Mouse (Mus musculus) heart, embryonic 11.5 days (tissue): Measurements from ENCODE around the gene Kcna7. TPM values are rescaled to one million over a fixed set of nuclear protein-coding genes. Genes with fewer than 3 reads are reported as not detected.
"Not testable (repeated sequence)": the region's sequence is repeated elsewhere in the genome, so short reads cannot be mapped to it uniquely, and the experiment has no call there.

Experiments used
- ATAC-seq: fragments of 200-750 bp; cut with Nextera tagmentation; replicated peaks from 2 replicates; pipeline ENCODE4 v1.8.0; 2017; ENCODE audit warnings: moderate library complexity; ENCODE audit not compliant: insufficient number of reproducible peaks, low FRiP score, low TSS enrichment
- H3K27ac ChIP-seq: fragments of 300-500 bp; sonication (generic); 2 replicates; pipeline ENCODE4 v1.5.1; 2014; ENCODE audit warnings: mild to moderate bottlenecking, low read depth, low read length
- H3K27me3 ChIP-seq: fragments of 300-500 bp; sonication (generic); 2 replicates; pipeline ENCODE4 v1.6.1; 2014; ENCODE audit warnings: mild to moderate bottlenecking, low read length, mixed read lengths; ENCODE audit not compliant: control insufficient read depth, insufficient read depth
- H3K36me3 ChIP-seq: fragments of 300-500 bp; sonication (generic); 2 replicates; pipeline ENCODE4 v1.6.1; 2014; ENCODE audit warnings: mild to moderate bottlenecking, low read length, moderate library complexity, mixed read lengths; ENCODE audit not compliant: control insufficient read depth, insufficient read depth
- H3K4me1 ChIP-seq: fragments of 300-500 bp; sonication (generic); 2 replicates; pipeline ENCODE4 v1.6.1; 2014; ENCODE audit warnings: low read length; ENCODE audit not compliant: control insufficient read depth, insufficient read depth
- H3K4me2 ChIP-seq: fragments of 300-500 bp; sonication (generic); 2 replicates; pipeline ENCODE4 v1.6.1; 2014; ENCODE audit warnings: mild to moderate bottlenecking, moderate library complexity
- H3K4me3 ChIP-seq: fragments of 300-500 bp; sonication (generic); 2 replicates; pipeline ENCODE4 v1.5.1; 2014; ENCODE audit warnings: low read depth, low read length
- H3K9ac ChIP-seq: fragments of 300-500 bp; sonication (generic); 2 replicates; pipeline ENCODE4 v1.6.1; 2014; ENCODE audit warnings: mild to moderate bottlenecking, low read depth, low read length, moderate library complexity
- H3K9me3 ChIP-seq: fragments of 300-500 bp; sonication (generic); replicated peaks from 2 replicates; pipeline ENCODE4 v1.6.1; 2016; ENCODE audit warnings: low read length; ENCODE audit not compliant: control insufficient read depth
- WGBS: fragments of 180-500 bp; shearing (Covaris S2); extraction: QIAGEN DNeasy Blood & Tissue Kit; methylation state at CpG from one replicate; pipeline ENCODE4 v1.1.7; 2014; ENCODE audit not compliant: insufficient replicate concordance; 5-methylcytosine and 5-hydroxymethylcytosine counted together
- polyA plus RNA-seq: library from polyadenylated mRNA; unstranded; fragments of >200 nt; fragmentation: Nextera tagmentation; extraction: Ambion mirVana; gene quantifications from 2 replicates; pipeline ENCODE4 v1.2.1, GENCODE M21; 2014

Kcna7 gene
- polyA plus RNA-seq, 1 experiment from 2014 or later: 0.37 TPM

GRCm38 (mm10) chr7:45372371-45372770, 33.1 kb upstream of the Kcna7 start:
- 85% methylated on average over 5 of the region's 5 CpGs for WGBS
- Histone ChIP-seq H3K4me3 (no peak overlapping the region), H3K27ac (no peak overlapping the region), H3K36me3 (peaks cover 20% of the 10 kb centered on the region), H3K9ac (no peak overlapping the region), H3K4me1 (peaks cover 22% of the 10 kb centered on the region), H3K27me3 (peaks cover 22% of the 10 kb centered on the region), H3K4me2 (no peak overlapping the region), H3K9me3 (no peaks in the 10 kb centered on the region)
- no peak for ATAC-seq

GRCm38 (mm10) chr7:45374620-45375019, 30.8 kb upstream of the Kcna7 start:
- H3K4me2 ChIP-seq: no peak overlapping the region
- WGBS: 90% methylated on average over 8 of the region's 8 CpGs
- H3K27ac ChIP-seq: no peak overlapping the region
- ATAC-seq: no peak
- no peak overlapping the region for H3K9ac ChIP-seq
- peaks cover 37% of the 10 kb centered on the region for H3K36me3 ChIP-seq
- no peak overlapping the region for H3K4me3 ChIP-seq
- H3K9me3 ChIP-seq: no peaks in the 10 kb centered on the region
- H3K4me1 ChIP-seq: peaks cover 16% of the 10 kb centered on the region; the same call in 1 of the 2 replicates
- 0 out of 2 replicates have a peak, but pooled peaks cover 5% of the 10 kb centered on the region for H3K27me3 ChIP-seq

GRCm38 (mm10) chr7:45376057-45376456, 29.4 kb upstream of the Kcna7 start:
- H3K36me3 ChIP-seq: peaks cover 51% of the 10 kb centered on the region
- no peak for ATAC-seq
- no peak overlapping the region for H3K9ac ChIP-seq
- no peaks in the 10 kb centered on the region for H3K9me3 ChIP-seq
- 97% methylated on average over 1 of the region's 1 CpGs for WGBS
- peaks cover 4% of the 10 kb centered on the region; the same call in 1 of the 2 replicates for H3K4me1 ChIP-seq
- no peak overlapping the region for H3K27ac ChIP-seq
- no peaks in the 10 kb centered on the region for H3K27me3 ChIP-seq
- H3K4me2 ChIP-seq: no peak overlapping the region
- H3K4me3 ChIP-seq: no peak overlapping the region

GRCm38 (mm10) chr7:45386077-45386476, 19.4 kb upstream of the Kcna7 start:
- 88% methylated on average over 3 of the region's 3 CpGs for WGBS
- Histone ChIP-seq H3K27ac (no peak overlapping the region), H3K36me3 (peaks cover 74% of the 10 kb centered on the region), H3K4me1 (no peaks in the 10 kb centered on the region), H3K4me2 (no peak overlapping the region), H3K9me3 (no peaks in the 10 kb centered on the region), H3K27me3 (no peaks in the 10 kb centered on the region), H3K4me3 (no peak overlapping the region), H3K9ac (no peak overlapping the region)
- no peak for ATAC-seq

GRCm38 (mm10) chr7:45395129-45395541, 10.3 kb upstream of the Kcna7 start:
- Histone ChIP-seq H3K4me2 (peak overlapping the region; percentile 99), H3K4me3 (peak overlapping the region; percentile 80), H3K9me3 (no peaks in the 10 kb centered on the region), H3K27ac (peak overlapping the region; percentile 99), H3K9ac (peak overlapping the region; percentile 91), H3K27me3 (no peaks in the 10 kb centered on the region), H3K36me3 (peaks cover 14% of the 10 kb centered on the region), H3K4me1 (peaks cover 15% of the 10 kb centered on the region)
- under 1% methylated on average over 19 of the region's 20 CpGs for WGBS
- ATAC-seq: peak; percentile 62

GRCm38 (mm10) chr7:45395578-45396336, 9.7 kb upstream of the Kcna7 start, which contains the start of gene Snrnp70:
Snrnp70 (minus strand) TSS chr7:45395742.
- Histone ChIP-seq H3K9me3 (no peaks in the 10 kb centered on the region), H3K4me3 (peak within 1 kb of the TSS; percentile 80), H3K4me1 (peaks cover 15% of the 10 kb centered on the region), H3K9ac (peak within 1 kb of the TSS; percentile 91), H3K4me2 (peak within 1 kb of the TSS; percentile 99), H3K27ac (peak within 1 kb of the TSS; percentile 99), H3K36me3 (peaks cover 8% of the 10 kb centered on the region), H3K27me3 (no peaks in the 10 kb centered on the region)
- under 1% methylated on average over 60 of the region's 60 CpGs for WGBS
- peak; percentile 93 for ATAC-seq

- Histone ChIP-seq H3K4me3 (peak overlapping the region; percentile 80), H3K27ac (peak overlapping the region; percentile 69; the same call in 1 of the 2 replicates), H3K4me1 (peaks cover 15% of the 10 kb centered on the region), H3K4me2 (peak overlapping the region; percentile 67)
- H3K36me3 ChIP-seq, ATAC-seq, H3K9ac ChIP-seq, H3K27me3 ChIP-seq, H3K9me3 ChIP-seq: not testable (repeated sequence)
- WGBS: 8% methylated on average over 3 of the region's 3 CpGs
Observed at GRCm38 (mm10) chr7:45396337-45396775, 9.1 kb upstream of the Kcna7 start.

- no peak overlapping the region for H3K4me2 ChIP-seq
- no peaks in the 10 kb centered on the region for H3K9me3 ChIP-seq
- no peak overlapping the region for H3K9ac ChIP-seq
- no peaks in the 10 kb centered on the region for H3K27me3 ChIP-seq
- H3K4me3 ChIP-seq: no peak overlapping the region
- no peak overlapping the region for H3K27ac ChIP-seq
- peaks cover 15% of the 10 kb centered on the region for H3K4me1 ChIP-seq
- no peak for ATAC-seq
- WGBS: 82% methylated on average over 2 of the region's 2 CpGs
- peaks cover 4% of the 10 kb centered on the region; the same call in 1 of the 2 replicates for H3K36me3 ChIP-seq
Observed at GRCm38 (mm10) chr7:45396787-45397186, 8.7 kb upstream of the Kcna7 start.
